Mouse (Mus musculus) megakaryocyte, embryonic 14.5 days (primary cell): Measurements from ENCODE around the gene Telo2.

Experiments
- FLI1 ChIP-seq: IDR thresholded peaks from 2 replicates; pipeline ENCODE4 v1.6.1; 2012; ENCODE audit warnings: low read length, inconsistent platforms, mixed read lengths
- GATA1 ChIP-seq: IDR thresholded peaks from 3 replicates; pipeline ENCODE4 v1.6.1; 2012; ENCODE audit warnings: mixed read lengths, low read length, inconsistent platforms, borderline replicate concordance

DNA sequence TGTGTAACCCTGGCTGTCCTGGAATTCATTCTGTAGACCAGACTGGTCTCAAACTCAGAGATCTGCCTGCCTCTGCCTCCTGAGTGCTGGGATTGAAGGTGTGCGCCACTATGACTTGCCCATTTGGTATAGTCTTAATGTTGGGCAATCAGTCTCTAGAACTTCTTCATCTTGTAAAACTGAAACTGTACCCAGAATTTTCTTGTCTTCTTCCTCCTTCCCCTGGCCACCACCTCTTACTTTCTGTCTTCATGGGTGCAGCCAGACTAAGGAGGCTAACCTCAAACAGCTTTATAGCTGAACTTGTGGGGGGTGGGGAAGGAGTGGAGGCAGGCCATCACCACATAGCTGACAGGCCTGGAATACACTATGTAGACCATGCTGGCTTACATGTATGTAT is 23.0 kb upstream of the Telo2 start:
- TF ChIP-seq GATA1 = no peak
- TF ChIP-seq FLI1 = no peak
